Mouse (Mus musculus): ENCODE results near the gene Rem2. TPM values are rescaled to one million over a fixed set of nuclear protein-coding genes. Genes with fewer than 3 reads are reported as not detected.

The Rem2 gene
- polyA plus RNA-seq, 1 experiment, result 4.0 TPM

DNA sequence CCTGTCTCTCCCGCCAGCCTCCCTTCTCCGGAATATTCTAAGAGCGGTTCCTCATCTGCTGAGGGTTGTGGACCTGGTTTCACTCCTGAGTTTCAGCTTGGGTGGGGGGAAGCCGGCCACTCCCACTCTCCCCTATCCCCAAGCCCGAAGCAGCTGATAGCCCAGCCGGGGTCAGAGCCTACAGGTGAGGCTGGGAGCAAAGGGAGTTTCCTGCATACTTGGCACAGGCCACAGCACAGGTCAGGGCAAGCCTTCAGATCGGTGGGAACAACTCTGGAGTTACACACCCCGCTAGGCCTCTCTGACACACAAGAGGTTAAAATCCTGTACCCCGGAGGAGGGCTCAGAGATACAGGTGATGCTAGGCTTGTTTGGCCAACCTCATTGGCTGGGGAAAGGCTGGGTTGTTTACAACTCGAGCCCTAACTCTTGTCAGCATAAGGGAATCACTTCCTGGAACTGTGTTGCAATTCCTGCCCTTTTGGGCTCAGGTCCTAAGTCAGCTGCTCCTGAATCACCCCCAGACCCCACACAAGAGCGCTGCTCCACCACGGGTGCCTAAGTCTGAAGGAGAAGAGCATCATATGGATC is 41.9 kb upstream of the Rem2 start:
- Histone ChIP-seq H3K4me1 (ENCODE audit: control insufficient read depth, insufficient read depth, low read length) (peaks cover 2% of the 10 kb centered on the region), H3K9me3 (replicated peaks; ENCODE audit: control insufficient read depth, insufficient read depth, low read length, poor library complexity, severe bottlenecking) (no peaks in the 10 kb centered on the region), H3K9ac (ENCODE audit: low read depth, poor library complexity, severe bottlenecking) (peak overlapping the region; percentile 94), H3K36me3 (ENCODE audit: control insufficient read depth, insufficient read depth, low read length, poor library complexity, severe bottlenecking) (peaks cover 9% of the 10 kb centered on the region), H3K27me3 (ENCODE audit: control insufficient read depth, insufficient read depth, low read length, poor library complexity, severe bottlenecking) (no peaks in the 10 kb centered on the region), H3K27ac (ENCODE audit: insufficient read depth, low read length) (0 out of 2 replicates have a peak overlapping the region, but pooled peaks have one; percentile 20), H3K4me3 (ENCODE audit: low read depth, low read length) (no peak overlapping the region)
- TF ChIP-seq EP300 (IDR thresholded peaks at IDR 0.05; ENCODE audit: insufficient read depth, low read depth, low read length) (0 out of 2 replicates have a peak, but pooled peaks have one; percentile 16), CTCF (IDR thresholded peaks at IDR 0.05; ENCODE audit: low read depth, low read length) (no peak)

DNA sequence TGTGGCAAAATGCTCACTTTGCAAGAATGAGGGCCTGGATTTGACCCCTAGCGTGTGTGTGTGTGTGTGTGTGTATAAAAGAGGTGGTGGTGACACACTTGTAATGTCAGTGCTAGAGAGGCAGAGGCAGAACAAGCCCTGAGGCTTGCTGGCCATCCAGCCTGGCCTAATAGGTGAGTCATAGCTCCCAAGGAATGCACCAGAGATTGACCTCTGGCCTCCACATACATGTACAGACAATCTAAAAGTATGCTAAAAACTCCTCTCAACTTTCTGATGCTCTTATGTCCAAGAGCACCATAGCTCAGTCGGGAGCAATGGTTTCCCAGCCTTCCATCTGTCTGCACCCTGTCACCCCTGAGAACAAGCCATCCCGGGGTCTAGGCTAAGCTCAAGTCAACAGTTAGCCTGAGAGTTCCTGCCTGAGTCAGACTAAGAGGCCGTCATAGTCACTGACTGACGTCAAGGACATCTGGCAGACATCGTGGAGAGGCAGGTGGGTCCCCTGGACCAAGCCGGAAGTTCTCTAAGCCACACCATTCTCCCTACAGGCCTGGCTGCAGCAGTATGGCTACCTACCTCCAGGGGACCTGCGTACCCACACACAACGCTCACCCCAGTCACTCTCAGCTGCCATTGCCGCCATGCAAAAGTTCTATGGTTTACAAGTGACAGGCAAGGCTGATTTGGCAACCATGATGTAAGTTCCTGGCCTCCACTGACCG is 40.5 kb upstream of the Rem2 start:
- H3K36me3 ChIP-seq (ENCODE audit: control insufficient read depth, insufficient read depth, low read length, poor library complexity, severe bottlenecking), result no peaks in the 10 kb centered on the region

GRCm38 (mm10) chr14:54439155-54439554 is 36.7 kb upstream of the Rem2 start:
- H3K36me3 ChIP-seq (ENCODE audit: control insufficient read depth, insufficient read depth, low read length, poor library complexity, severe bottlenecking), result no peaks in the 10 kb centered on the region
- H3K4me3 ChIP-seq (ENCODE audit: low read depth, low read length), result no peak overlapping the region
- no peaks in the 10 kb centered on the region for H3K9me3 ChIP-seq (replicated peaks; ENCODE audit: control insufficient read depth, insufficient read depth, low read length, poor library complexity, severe bottlenecking)
- H3K27me3 ChIP-seq (ENCODE audit: control insufficient read depth, insufficient read depth, low read length, poor library complexity, severe bottlenecking), result no peaks in the 10 kb centered on the region
- no peak overlapping the region for H3K9ac ChIP-seq (ENCODE audit: low read depth, poor library complexity, severe bottlenecking)
- TF ChIP-seq POLR2A (IDR thresholded peaks at IDR 0.05; ENCODE audit: insufficient read depth, low read length), result no peak
- TF ChIP-seq CTCF (IDR thresholded peaks at IDR 0.05; ENCODE audit: low read depth, low read length), result no peak
- TF ChIP-seq EP300 (IDR thresholded peaks at IDR 0.05; ENCODE audit: insufficient read depth, low read depth, low read length), result no peak
- H3K4me1 ChIP-seq (ENCODE audit: control insufficient read depth, insufficient read depth, low read length), result peaks cover 12% of the 10 kb centered on the region
- H3K27ac ChIP-seq (ENCODE audit: insufficient read depth, low read length), result no peak overlapping the region

More for the DNA sequence above, 40.5 kb upstream of the Rem2 start:
- Histone ChIP-seq H3K27me3 (ENCODE audit: control insufficient read depth, insufficient read depth, low read length, poor library complexity, severe bottlenecking) (no peaks in the 10 kb centered on the region), H3K27ac (ENCODE audit: insufficient read depth, low read length) (no peak overlapping the region), H3K4me1 (ENCODE audit: control insufficient read depth, insufficient read depth, low read length) (peaks cover 2% of the 10 kb centered on the region), H3K9ac (ENCODE audit: low read depth, poor library complexity, severe bottlenecking) (no peak overlapping the region), H3K4me3 (ENCODE audit: low read depth, low read length) (no peak overlapping the region), H3K9me3 (replicated peaks; ENCODE audit: control insufficient read depth, insufficient read depth, low read length, poor library complexity, severe bottlenecking) (no peaks in the 10 kb centered on the region)
- TF ChIP-seq EP300 (IDR thresholded peaks at IDR 0.05; ENCODE audit: insufficient read depth, low read depth, low read length) (no peak), POLR2A (IDR thresholded peaks at IDR 0.05; ENCODE audit: insufficient read depth, low read length) (no peak), CTCF (IDR thresholded peaks at IDR 0.05; ENCODE audit: low read depth, low read length) (no peak)

DNA sequence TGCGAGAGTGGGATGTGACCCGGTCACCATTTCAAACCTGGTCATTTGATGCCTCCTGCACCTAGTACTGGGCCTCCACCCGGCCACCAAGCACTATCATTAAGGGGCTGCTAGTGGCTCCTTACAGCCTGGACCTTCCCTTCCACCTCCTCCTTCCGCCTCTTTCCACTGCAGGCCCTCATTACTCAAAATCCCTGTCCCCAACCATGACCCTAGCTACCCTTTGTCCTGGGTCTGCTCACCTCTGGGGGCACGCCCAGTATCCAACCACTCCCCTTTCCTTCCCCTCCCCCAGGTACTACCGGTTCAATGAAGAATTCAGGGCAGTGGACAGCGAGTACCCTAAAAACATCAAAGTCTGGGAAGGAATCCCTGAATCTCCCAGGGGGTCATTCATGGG is 36.3 kb upstream of the Rem2 start:
- H3K4me1 ChIP-seq (ENCODE audit: control insufficient read depth, insufficient read depth, low read length), result peaks cover 10% of the 10 kb centered on the region
- H3K27me3 ChIP-seq (ENCODE audit: control insufficient read depth, insufficient read depth, low read length, poor library complexity, severe bottlenecking), result no peaks in the 10 kb centered on the region
- H3K9ac ChIP-seq (ENCODE audit: low read depth, poor library complexity, severe bottlenecking), result no peak overlapping the region
- TF ChIP-seq CTCF (IDR thresholded peaks at IDR 0.05; ENCODE audit: low read depth, low read length) (no peak), EP300 (IDR thresholded peaks at IDR 0.05; ENCODE audit: insufficient read depth, low read depth, low read length) (no peak), POLR2A (IDR thresholded peaks at IDR 0.05; ENCODE audit: insufficient read depth, low read length) (no peak)
- H3K27ac ChIP-seq (ENCODE audit: insufficient read depth, low read length), result no peak overlapping the region
- no peaks in the 10 kb centered on the region for H3K36me3 ChIP-seq (ENCODE audit: control insufficient read depth, insufficient read depth, low read length, poor library complexity, severe bottlenecking)
- no peak overlapping the region for H3K4me3 ChIP-seq (ENCODE audit: low read depth, low read length)
- no peaks in the 10 kb centered on the region for H3K9me3 ChIP-seq (replicated peaks; ENCODE audit: control insufficient read depth, insufficient read depth, low read length, poor library complexity, severe bottlenecking)

DNA sequence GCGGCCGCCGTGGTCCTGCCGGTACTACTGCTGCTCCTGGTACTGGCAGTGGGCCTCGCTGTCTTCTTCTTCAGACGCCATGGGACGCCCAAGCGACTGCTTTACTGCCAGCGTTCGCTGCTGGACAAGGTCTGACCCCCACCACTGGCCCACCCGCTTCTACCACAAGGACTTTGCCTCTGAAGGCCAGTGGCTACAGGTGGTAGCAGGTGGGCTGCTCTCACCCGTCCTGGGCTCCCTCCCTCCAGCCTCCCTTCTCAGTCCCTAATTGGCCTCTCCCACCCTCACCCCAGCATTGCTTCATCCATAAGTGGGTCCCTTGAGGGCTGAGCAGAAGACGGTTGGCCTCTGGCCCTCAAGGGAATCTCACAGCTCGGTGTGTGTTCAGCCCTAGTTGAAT is 35.4 kb upstream of the Rem2 start:
- H3K4me1 ChIP-seq (ENCODE audit: control insufficient read depth, insufficient read depth, low read length), result peaks cover 10% of the 10 kb centered on the region
- H3K27me3 ChIP-seq (ENCODE audit: control insufficient read depth, insufficient read depth, low read length, poor library complexity, severe bottlenecking), result no peaks in the 10 kb centered on the region
- H3K9ac ChIP-seq (ENCODE audit: low read depth, poor library complexity, severe bottlenecking), result no peak overlapping the region
- H3K27ac ChIP-seq (ENCODE audit: insufficient read depth, low read length), result no peak overlapping the region
- no peak for TF ChIP-seq CTCF (IDR thresholded peaks at IDR 0.05; ENCODE audit: low read depth, low read length)
- no peak for TF ChIP-seq EP300 (IDR thresholded peaks at IDR 0.05; ENCODE audit: insufficient read depth, low read depth, low read length)
- TF ChIP-seq POLR2A (IDR thresholded peaks at IDR 0.05; ENCODE audit: insufficient read depth, low read length), result no peak
- H3K9me3 ChIP-seq (replicated peaks; ENCODE audit: control insufficient read depth, insufficient read depth, low read length, poor library complexity, severe bottlenecking), result no peaks in the 10 kb centered on the region
- H3K4me3 ChIP-seq (ENCODE audit: low read depth, low read length), result no peak overlapping the region
- no peaks in the 10 kb centered on the region for H3K36me3 ChIP-seq (ENCODE audit: control insufficient read depth, insufficient read depth, low read length, poor library complexity, severe bottlenecking)

DNA sequence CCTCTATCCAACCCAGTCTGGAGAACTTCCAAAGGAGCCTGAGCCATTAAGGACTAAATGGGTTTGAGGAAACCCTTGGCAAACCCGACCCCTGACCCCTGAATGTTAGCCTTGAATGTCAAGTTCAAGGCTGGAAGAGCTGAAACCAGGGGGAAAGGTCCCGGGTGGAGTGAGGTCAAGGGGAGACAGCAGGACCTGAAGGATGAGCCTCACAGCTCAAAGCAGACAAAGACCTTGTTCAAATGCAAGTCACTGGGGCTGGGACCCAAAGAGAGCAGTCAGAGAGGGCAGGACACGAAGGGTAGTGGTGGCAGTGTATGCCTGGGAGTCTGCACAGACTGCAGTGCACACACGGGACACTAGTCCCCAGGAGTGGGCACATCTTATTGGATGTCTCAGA is 34.5 kb upstream of the Rem2 start:
- Histone ChIP-seq H3K9me3 (replicated peaks; ENCODE audit: control insufficient read depth, insufficient read depth, low read length, poor library complexity, severe bottlenecking) (no peaks in the 10 kb centered on the region), H3K9ac (ENCODE audit: low read depth, poor library complexity, severe bottlenecking) (no peak overlapping the region), H3K36me3 (ENCODE audit: control insufficient read depth, insufficient read depth, low read length, poor library complexity, severe bottlenecking) (no peaks in the 10 kb centered on the region), H3K4me1 (ENCODE audit: control insufficient read depth, insufficient read depth, low read length) (peaks cover 10% of the 10 kb centered on the region), H3K27me3 (ENCODE audit: control insufficient read depth, insufficient read depth, low read length, poor library complexity, severe bottlenecking) (no peaks in the 10 kb centered on the region), H3K27ac (ENCODE audit: insufficient read depth, low read length) (no peak overlapping the region), H3K4me3 (ENCODE audit: low read depth, low read length) (no peak overlapping the region)
- TF ChIP-seq EP300 (IDR thresholded peaks at IDR 0.05; ENCODE audit: insufficient read depth, low read depth, low read length) (no peak), CTCF (IDR thresholded peaks at IDR 0.05; ENCODE audit: low read depth, low read length) (no peak), POLR2A (IDR thresholded peaks at IDR 0.05; ENCODE audit: insufficient read depth, low read length) (no peak)
